Mouse (Mus musculus): ENCODE results near the gene BC048403. TPM values are rescaled to one million over a fixed set of nuclear protein-coding genes. Genes with fewer than 3 reads are reported as not detected.

Gene BC048403
- polyA plus RNA-seq, 1 experiment from 2014 or later: 3.0 TPM

- ATAC-seq (no peak), DNase-seq (ENCODE audit: low spot score) (no peak)
- TF ChIP-seq EP300 (IDR thresholded peaks at IDR 0.05): no peak
- no peak for TF ChIP-seq CTCF (IDR thresholded peaks at IDR 0.05)
- 76% methylated on average over 4 of the region's 4 CpGs for WGBS
- no peaks in the 10 kb centered on the region for H3K4me1 ChIP-seq (ENCODE audit: insufficient read depth, low read depth, low read length)
- no peaks in the 10 kb centered on the region for H3K36me3 ChIP-seq (ENCODE audit: insufficient read depth, low read length)
- H3K27me3 ChIP-seq (replicated peaks; ENCODE audit: insufficient read depth, low read length): no peaks in the 10 kb centered on the region
- H3K27ac ChIP-seq (ENCODE audit: low read length): no peak overlapping the region
- no peak overlapping the region for H3K4me2 ChIP-seq (replicated peaks; ENCODE audit: low read depth, low read length)
- H3K9ac ChIP-seq (replicated peaks; ENCODE audit: low read depth): no peak overlapping the region
- no peak overlapping the region for H3K4me3 ChIP-seq (ENCODE audit: low read depth, low read length)
- no peaks in the 10 kb centered on the region for H3K9me3 ChIP-seq (ENCODE audit: low read length)
Measured at GRCm38 (mm10) chr10:121773813-121774212, 34.1 kb downstream of the BC048403 start.

- 70% methylated on average over 3 of the region's 3 CpGs for whole genome bisulfite sequencing
- no peak for ATAC-seq
- DNase-seq (ENCODE audit: low spot score): no peak
Measured at GRCm38 (mm10) chr10:121775990-121776389, 36.3 kb downstream of the BC048403 start.

DNA sequence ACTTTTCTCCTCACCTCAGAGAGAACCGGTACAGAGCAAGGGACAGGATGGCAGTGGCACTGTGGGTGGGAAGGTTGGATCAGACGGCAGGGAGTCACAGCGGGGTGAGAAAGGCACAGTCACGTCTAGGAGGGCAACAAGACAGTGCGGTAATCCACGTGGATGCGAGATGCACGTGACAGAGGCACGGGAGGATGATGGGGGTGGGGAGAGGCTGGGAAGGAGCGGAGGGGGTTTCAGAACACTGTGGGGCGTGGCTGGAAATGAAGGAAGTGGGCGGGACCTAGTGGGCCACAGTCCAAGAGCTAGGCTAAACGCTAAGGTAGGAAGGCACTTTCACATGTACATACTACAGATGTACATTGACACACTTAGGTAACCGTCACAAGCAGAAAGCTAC, 41.4 kb downstream of the BC048403 start:
- Histone ChIP-seq H3K27ac (ENCODE audit: low read length) (no peak overlapping the region), H3K36me3 (ENCODE audit: insufficient read depth, low read length) (peaks cover 9% of the 10 kb centered on the region; the same call in 1 of the 2 replicates), H3K9me3 (ENCODE audit: low read length) (no peaks in the 10 kb centered on the region), H3K27me3 (replicated peaks; ENCODE audit: insufficient read depth, low read length) (no peaks in the 10 kb centered on the region), H3K9ac (replicated peaks; ENCODE audit: low read depth) (no peak overlapping the region), H3K4me3 (ENCODE audit: low read depth, low read length) (no peak overlapping the region), H3K4me1 (ENCODE audit: insufficient read depth, low read depth, low read length) (no peaks in the 10 kb centered on the region), H3K4me2 (replicated peaks; ENCODE audit: low read depth, low read length) (peak overlapping the region; percentile 14; the same call in 1 of the 2 replicates)
- DNase-seq (ENCODE audit: low spot score) (peak; percentile 20), ATAC-seq (peak; percentile 47; the same call in 1 of the 2 replicates)
- WGBS: 35% methylated on average over 14 of the region's 14 CpGs
- TF ChIP-seq CTCF (IDR thresholded peaks at IDR 0.05) (no peak), EP300 (IDR thresholded peaks at IDR 0.05) (no peak)

More at GRCm38 (mm10) chr10:121775990-121776389, 36.3 kb downstream of the BC048403 start:
- no peak for TF ChIP-seq CTCF (IDR thresholded peaks at IDR 0.05)
- TF ChIP-seq EP300 (IDR thresholded peaks at IDR 0.05): no peak
- Histone ChIP-seq H3K4me2 (replicated peaks; ENCODE audit: low read depth, low read length) (no peak overlapping the region), H3K27ac (ENCODE audit: low read length) (no peak overlapping the region), H3K27me3 (replicated peaks; ENCODE audit: insufficient read depth, low read length) (no peaks in the 10 kb centered on the region), H3K36me3 (ENCODE audit: insufficient read depth, low read length) (no peaks in the 10 kb centered on the region), H3K4me3 (ENCODE audit: low read depth, low read length) (no peak overlapping the region), H3K9me3 (ENCODE audit: low read length) (no peaks in the 10 kb centered on the region), H3K9ac (replicated peaks; ENCODE audit: low read depth) (no peak overlapping the region), H3K4me1 (ENCODE audit: insufficient read depth, low read depth, low read length) (no peaks in the 10 kb centered on the region)

GRCm38 (mm10) chr10:121788536-121788935, 48.8 kb downstream of the BC048403 start:
- TF ChIP-seq EP300 (IDR thresholded peaks at IDR 0.05) (no peak), CTCF (IDR thresholded peaks at IDR 0.05) (no peak)
- H3K4me1 ChIP-seq (ENCODE audit: insufficient read depth, low read depth, low read length): no peaks in the 10 kb centered on the region
- no peak overlapping the region for H3K9ac ChIP-seq (replicated peaks; ENCODE audit: low read depth)
- no peak overlapping the region for H3K4me2 ChIP-seq (replicated peaks; ENCODE audit: low read depth, low read length)
- no peak overlapping the region for H3K4me3 ChIP-seq (ENCODE audit: low read depth, low read length)
- peaks cover 9% of the 10 kb centered on the region; the same call in 1 of the 2 replicates for H3K36me3 ChIP-seq (ENCODE audit: insufficient read depth, low read length)
- 74% methylated on average over 3 of the region's 3 CpGs for WGBS
- DNase-seq (ENCODE audit: low spot score) (no peak), ATAC-seq (no peak)
- H3K9me3 ChIP-seq (ENCODE audit: low read length): no peaks in the 10 kb centered on the region
- no peak overlapping the region for H3K27ac ChIP-seq (ENCODE audit: low read length)
- H3K27me3 ChIP-seq (replicated peaks; ENCODE audit: insufficient read depth, low read length): no peaks in the 10 kb centered on the region

GRCm38 (mm10) chr10:121790078-121790477, 50.3 kb downstream of the BC048403 start:
- Histone ChIP-seq H3K9ac (replicated peaks; ENCODE audit: low read depth) (no peak overlapping the region), H3K27me3 (replicated peaks; ENCODE audit: insufficient read depth, low read length) (no peaks in the 10 kb centered on the region), H3K4me1 (ENCODE audit: insufficient read depth, low read depth, low read length) (no peaks in the 10 kb centered on the region), H3K4me2 (replicated peaks; ENCODE audit: low read depth, low read length) (no peak overlapping the region), H3K4me3 (ENCODE audit: low read depth, low read length) (no peak overlapping the region), H3K36me3 (ENCODE audit: insufficient read depth, low read length) (peaks cover 5% of the 10 kb centered on the region; the same call in 1 of the 2 replicates), H3K27ac (ENCODE audit: low read length) (no peak overlapping the region), H3K9me3 (ENCODE audit: low read length) (no peaks in the 10 kb centered on the region)
- TF ChIP-seq CTCF (IDR thresholded peaks at IDR 0.05) (no peak), EP300 (IDR thresholded peaks at IDR 0.05) (no peak)
- ATAC-seq (no peak), DNase-seq (ENCODE audit: low spot score) (no peak)
- 83% methylated on average over 6 of the region's 6 CpGs for WGBS

DNA sequence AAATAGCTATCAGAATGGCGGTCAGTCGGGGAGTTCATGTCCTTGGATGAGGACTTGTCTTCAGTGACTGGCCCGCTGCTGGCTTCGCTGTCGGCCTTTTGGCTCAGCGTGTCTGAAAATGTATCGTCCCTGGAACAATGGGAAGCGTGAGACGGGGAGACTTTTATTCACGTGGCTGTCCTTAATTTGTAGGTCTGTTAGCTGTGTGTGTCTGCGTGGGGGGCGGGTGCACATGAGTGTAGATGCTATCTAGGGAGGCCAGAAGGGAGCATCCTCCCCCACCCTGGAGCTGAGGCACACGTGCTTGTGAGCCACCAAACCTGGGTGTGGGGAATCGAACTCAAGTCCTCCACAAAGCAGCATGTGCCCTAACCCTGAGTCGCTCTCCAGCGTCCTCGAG, 52.9 kb downstream of the BC048403 start:
- Histone ChIP-seq H3K9ac (replicated peaks; ENCODE audit: low read depth) (no peak overlapping the region), H3K36me3 (ENCODE audit: insufficient read depth, low read length) (no peaks in the 10 kb centered on the region), H3K4me1 (ENCODE audit: insufficient read depth, low read depth, low read length) (no peaks in the 10 kb centered on the region), H3K4me3 (ENCODE audit: low read depth, low read length) (no peak overlapping the region), H3K9me3 (ENCODE audit: low read length) (no peaks in the 10 kb centered on the region), H3K27me3 (replicated peaks; ENCODE audit: insufficient read depth, low read length) (no peaks in the 10 kb centered on the region), H3K4me2 (replicated peaks; ENCODE audit: low read depth, low read length) (no peak overlapping the region), H3K27ac (ENCODE audit: low read length) (no peak overlapping the region)
- DNase-seq (ENCODE audit: low spot score) (no peak), ATAC-seq (no peak)
- TF ChIP-seq CTCF (IDR thresholded peaks at IDR 0.05) (no peak), EP300 (IDR thresholded peaks at IDR 0.05) (no peak)
- 95% methylated on average over 17 of the region's 17 CpGs for WGBS

- Histone ChIP-seq H3K27me3 (replicated peaks; ENCODE audit: insufficient read depth, low read length) (no peaks in the 10 kb centered on the region), H3K9ac (replicated peaks; ENCODE audit: low read depth) (no peak overlapping the region), H3K4me2 (replicated peaks; ENCODE audit: low read depth, low read length) (no peak overlapping the region), H3K4me3 (ENCODE audit: low read depth, low read length) (no peak overlapping the region), H3K27ac (ENCODE audit: low read length) (no peak overlapping the region), H3K9me3 (ENCODE audit: low read length) (no peaks in the 10 kb centered on the region), H3K36me3 (ENCODE audit: insufficient read depth, low read length) (no peaks in the 10 kb centered on the region), H3K4me1 (ENCODE audit: insufficient read depth, low read depth, low read length) (no peaks in the 10 kb centered on the region)
- no peak for TF ChIP-seq CTCF (IDR thresholded peaks at IDR 0.05)
- no peak for TF ChIP-seq EP300 (IDR thresholded peaks at IDR 0.05)
- ATAC-seq (no peak), DNase-seq (ENCODE audit: low spot score) (no peak)
- WGBS: 83% methylated on average over 12 of the region's 12 CpGs
Measured at GRCm38 (mm10) chr10:121794486-121794885, 54.7 kb downstream of the BC048403 start.

Measured in lung, postnatal 0 days (tissue).